Mouse (Mus musculus) G1E (cell line): ENCODE data around the gene Nr1d2.

ENCODE experiments used
- CTCF ChIP-seq: IDR thresholded peaks from 2 replicates; pipeline ENCODE4 v1.5.1; 2012; ENCODE audit warnings: low read depth, low read length, inconsistent platforms, mixed read lengths
- GATA2 ChIP-seq: IDR thresholded peaks from 2 replicates; pipeline ENCODE4 v1.6.1; 2012; ENCODE audit warnings: low read depth, low read length, inconsistent platforms, borderline replicate concordance

- TF ChIP-seq CTCF: no peak
- TF ChIP-seq GATA2: no peak
Measured at GRCm38 (mm10) chr14:18263427-18263826, 24.5 kb upstream of the Nr1d2 start.
